Mouse (Mus musculus) cerebellum, postnatal 4 days (tissue): ENCODE data around the gene Rasl2-9.
A peak's percentile ranks its signal among the peaks of the same experiment; 100 is the strongest.
"Not testable (repeated sequence)": the region's sequence is repeated elsewhere in the genome, so short reads cannot be mapped to it uniquely, and the experiment has no call there.

Experiments
- DNase-seq, 2 experiments: peaks; one replicate each; pipeline ENCODE4 v3.0.0; 2022; ENCODE audit warnings: low spot score in 2 of 2, mixed read lengths in 1 of 2

Rasl2-9 gene

DNA sequence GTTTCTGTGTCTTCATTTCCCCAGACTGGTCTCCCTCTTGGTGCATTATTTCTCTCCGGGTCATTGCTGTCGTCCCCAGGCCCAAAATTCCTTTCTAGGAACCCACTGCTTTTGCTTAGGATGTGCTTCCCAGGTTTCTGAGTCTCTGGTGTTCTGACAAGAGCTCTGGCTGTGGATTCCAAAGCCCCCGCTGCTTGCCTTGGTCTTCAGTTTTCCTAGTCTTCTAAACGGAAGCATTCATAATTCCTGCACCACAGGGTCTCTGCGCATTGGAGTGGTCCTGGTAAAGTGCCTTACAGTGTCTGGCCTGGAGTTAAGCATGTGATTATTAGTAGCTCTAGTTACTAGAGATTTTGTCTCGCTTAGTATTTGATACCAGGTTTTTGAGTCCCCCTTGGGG lies 44.9 kb downstream of the Rasl2-9 start:
- DNase-seq: no peak

DNA sequence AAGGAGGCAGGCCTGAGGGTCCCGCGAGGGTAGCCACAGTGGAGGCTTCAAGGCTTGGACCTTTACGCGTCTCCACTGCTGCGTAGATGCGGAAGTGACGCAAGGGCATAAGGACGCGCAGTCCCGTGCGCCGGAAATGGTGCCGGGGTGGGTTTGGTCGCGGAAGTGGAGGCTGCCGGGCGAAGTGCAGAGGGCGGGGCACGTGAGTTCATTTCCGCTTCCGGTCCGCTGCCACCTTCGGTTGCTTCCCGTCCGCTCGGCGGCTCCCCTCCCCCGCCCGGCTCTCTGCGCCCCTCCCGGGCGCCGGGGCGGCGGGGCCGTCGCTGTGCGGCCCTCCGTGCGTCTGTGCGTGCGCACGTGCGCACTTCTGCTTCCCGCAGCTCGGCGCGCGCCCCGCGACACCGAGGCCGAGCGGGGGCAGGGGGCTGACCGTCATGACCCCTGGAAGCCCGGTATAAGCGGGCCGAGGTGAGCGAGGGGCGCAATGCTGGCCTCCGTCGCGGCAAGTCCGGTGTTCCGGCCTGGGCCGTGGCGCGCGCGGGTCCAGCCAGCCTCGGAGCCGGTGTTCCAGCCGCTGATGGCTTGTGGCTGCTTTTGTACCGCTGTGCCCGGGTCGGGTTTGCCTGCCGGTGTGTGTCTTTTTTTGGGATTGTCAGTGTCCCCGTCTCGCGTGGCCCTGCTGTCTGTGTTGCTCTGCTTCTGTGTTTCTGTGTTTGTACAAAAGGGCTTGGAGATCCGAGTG lies 45.6 kb downstream of the Rasl2-9 start, which contains the start of gene Epn1:
Gene Epn1 (plus strand): TSS at position 226 of the 742 bp plus-strand sequence.
- DNase-seq: peak; percentile 95 to 96

DNA sequence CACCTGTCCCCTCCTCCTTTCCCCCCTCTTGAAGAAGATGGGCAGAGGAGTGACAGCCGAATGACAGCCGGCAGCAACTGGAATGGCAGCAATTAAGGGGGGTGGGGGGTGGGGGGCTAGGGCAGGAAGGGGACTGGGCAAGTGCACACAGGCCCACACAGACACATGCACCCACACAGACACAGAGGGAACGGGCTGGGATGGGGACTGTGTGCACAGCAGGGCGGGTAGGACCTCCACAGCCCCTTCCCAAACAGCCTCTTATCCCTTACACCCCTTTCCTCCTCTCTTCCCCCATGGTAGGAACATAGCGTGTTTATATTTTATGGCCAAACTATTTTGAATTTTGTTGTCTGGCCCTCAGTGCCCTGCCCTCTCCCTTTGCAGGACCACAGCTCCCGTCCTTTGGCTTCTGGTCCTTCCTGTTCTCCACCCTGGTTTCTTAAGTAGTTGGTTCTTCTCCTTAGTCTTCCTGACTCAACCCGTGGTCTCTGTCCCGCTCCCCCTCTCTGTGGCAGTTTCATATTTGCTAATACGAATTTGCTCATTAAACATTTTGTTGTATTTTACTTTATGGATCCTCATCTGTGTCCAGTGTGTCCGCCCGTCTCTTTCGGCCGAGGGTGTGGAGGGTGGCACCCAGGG lies 46.3 kb downstream of the Rasl2-9 start:
- DNase-seq: not testable (repeated sequence)

DNA sequence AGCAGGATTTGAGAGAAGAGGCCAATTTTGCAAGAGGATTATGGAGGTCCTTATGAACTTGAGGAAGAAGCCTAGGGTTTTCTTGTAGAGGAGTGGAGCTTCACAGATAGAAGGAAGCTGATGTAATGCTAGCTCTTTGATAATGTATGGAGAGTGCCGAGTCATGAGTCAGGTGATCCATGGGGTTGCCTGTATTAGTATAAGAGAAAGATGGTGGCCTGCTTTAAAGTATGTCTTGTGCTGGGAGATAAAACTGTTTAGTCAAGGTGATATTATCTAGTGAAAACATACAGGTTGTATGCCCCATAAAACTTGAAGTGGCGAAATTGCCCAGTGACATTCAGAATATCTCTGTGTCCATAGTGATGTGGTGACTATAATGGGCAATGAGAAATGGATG lies 48.8 kb downstream of the Rasl2-9 start:
- DNase-seq: no peak

DNA sequence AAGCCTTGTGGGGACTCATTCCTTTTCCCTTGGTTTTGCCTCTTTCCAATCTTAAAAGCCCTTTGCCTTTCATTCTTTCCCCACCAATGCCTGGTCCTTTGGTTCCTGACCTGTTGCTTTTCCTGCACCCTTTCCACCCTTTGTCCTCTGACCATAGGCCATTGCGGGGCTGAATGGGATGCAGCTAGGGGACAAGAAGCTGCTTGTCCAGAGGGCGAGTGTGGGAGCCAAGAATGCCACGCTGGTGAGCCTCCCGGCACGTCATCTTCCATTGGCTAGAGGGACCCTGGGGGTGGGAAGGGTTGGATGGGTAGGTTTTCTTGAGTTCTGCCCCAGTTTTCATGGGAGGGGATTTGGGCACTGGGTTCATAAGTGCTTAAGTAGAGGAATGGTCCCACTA lies 50.8 kb downstream of the Rasl2-9 start:
- DNase-seq: no peak
